Mouse (Mus musculus): ENCODE measurements around the gene Npm1.

The Npm1 gene

GRCm38 (mm10) chr11:33146143-33146497, 16.9 kb downstream of the Npm1 start:
- peak; percentile 93 for DNase-seq (ENCODE audit: low read depth, low spot score)

GRCm38 (mm10) chr11:33145201-33146142, 17.5 kb downstream of the Npm1 start:
- DNase-seq (ENCODE audit: low read depth, low spot score) = peak; percentile 18

GRCm38 (mm10) chr11:33143906-33144305, 19.1 kb downstream of the Npm1 start:
- no peak for DNase-seq (ENCODE audit: low read depth, low spot score)

- DNase-seq (ENCODE audit: low read depth, low spot score) = no peak
These were observed 20.2 kb downstream of the Npm1 start for GRCm38 (mm10) chr11:33142801-33143200.

GRCm38 (mm10) chr11:33140111-33140460, 22.9 kb downstream of the Npm1 start:
- DNase-seq (ENCODE audit: low read depth, low spot score) = no peak

- no peak for DNase-seq (ENCODE audit: low read depth, low spot score)
These were observed 23.4 kb downstream of the Npm1 start for GRCm38 (mm10) chr11:33139458-33140110.

- DNase-seq (ENCODE audit: low read depth, low spot score) = no peak
These were observed 24.3 kb downstream of the Npm1 start for GRCm38 (mm10) chr11:33138686-33139085.

GRCm38 (mm10) chr11:33134391-33134986, 28.5 kb downstream of the Npm1 start:
- no peak for DNase-seq (ENCODE audit: low read depth, low spot score)

- DNase-seq (ENCODE audit: low read depth, low spot score) = no peak
These were observed 30.2 kb downstream of the Npm1 start for GRCm38 (mm10) chr11:33132619-33133338.

GRCm38 (mm10) chr11:33127058-33127457, 35.9 kb downstream of the Npm1 start:
- no peak for DNase-seq (ENCODE audit: low read depth, low spot score)

GRCm38 (mm10) chr11:33122575-33123268, 40.3 kb downstream of the Npm1 start:
- no peak for DNase-seq (ENCODE audit: low read depth, low spot score)

- no peak for DNase-seq (ENCODE audit: low read depth, low spot score)
These were observed 43.5 kb downstream of the Npm1 start for GRCm38 (mm10) chr11:33119556-33119955.

- DNase-seq (ENCODE audit: low read depth, low spot score) = no peak
These were observed 43.9 kb downstream of the Npm1 start for GRCm38 (mm10) chr11:33119116-33119515.

- no peak for DNase-seq (ENCODE audit: low read depth, low spot score)
These were observed 44.5 kb downstream of the Npm1 start for GRCm38 (mm10) chr11:33118480-33118879.

- DNase-seq (ENCODE audit: low read depth, low spot score) = no peak
These were observed 47.2 kb downstream of the Npm1 start for GRCm38 (mm10) chr11:33115796-33116195.

- peak; percentile 61 for DNase-seq (ENCODE audit: low read depth, low spot score)
These were observed 50.6 kb downstream of the Npm1 start for GRCm38 (mm10) chr11:33112407-33112806.

- no peak for DNase-seq (ENCODE audit: low read depth, low spot score)
These were observed 52.9 kb downstream of the Npm1 start for GRCm38 (mm10) chr11:33110111-33110510.

GRCm38 (mm10) chr11:33107540-33107939, 55.5 kb downstream of the Npm1 start:
- DNase-seq (ENCODE audit: low read depth, low spot score) = no peak

- DNase-seq (ENCODE audit: low read depth, low spot score) = peak; percentile 9
These were observed 58.1 kb downstream of the Npm1 start for GRCm38 (mm10) chr11:33104911-33105316.

GRCm38 (mm10) chr11:33103291-33103943, 59.6 kb downstream of the Npm1 start:
- no peak for DNase-seq (ENCODE audit: low read depth, low spot score)

Measured in brain, adult 2 months (tissue).